Mouse (Mus musculus): Measurements from ENCODE around the gene Oxsr1. TPM values are rescaled to one million over a fixed set of nuclear protein-coding genes. Genes with fewer than 3 reads are reported as not detected.

The Oxsr1 gene
- polyA plus RNA-seq, 1 experiment from 2014 or later: 14.3 TPM

- Histone ChIP-seq H3K9me3 (no peaks in the 10 kb centered on the region), H3K4me1 (peaks cover 5% of the 10 kb centered on the region), H3K36me3 (replicated peaks) (no peaks in the 10 kb centered on the region), H3K27ac (no peak overlapping the region), H3K4me3 (no peak overlapping the region), H3K27me3 (ENCODE audit: poor library complexity, severe bottlenecking) (peaks cover 18% of the 10 kb centered on the region)
- 77% methylated on average over 10 of the region's 10 CpGs for WGBS
- DNase-seq (ENCODE audit: extremely low spot score, low spot score): no peak
These were observed 12.1 kb upstream of the Oxsr1 start for GRCm38 (mm10) chr9:119334324-119334723.

GRCm38 (mm10) chr9:119330186-119330963, 8.1 kb upstream of the Oxsr1 start:
- DNase-seq (ENCODE audit: extremely low spot score, low spot score): no peak
- H3K4me3 ChIP-seq: no peak overlapping the region
- H3K4me1 ChIP-seq: no peaks in the 10 kb centered on the region
- H3K27ac ChIP-seq: no peak overlapping the region
- no peaks in the 10 kb centered on the region for H3K27me3 ChIP-seq (ENCODE audit: poor library complexity, severe bottlenecking)
- WGBS: 93% methylated on average over 15 of the region's 15 CpGs
- no peaks in the 10 kb centered on the region for H3K9me3 ChIP-seq
- H3K36me3 ChIP-seq (replicated peaks): no peaks in the 10 kb centered on the region

GRCm38 (mm10) chr9:119328488-119328887, 6.3 kb upstream of the Oxsr1 start:
- H3K4me1 ChIP-seq: peaks cover 5% of the 10 kb centered on the region
- no peak overlapping the region for H3K4me3 ChIP-seq
- H3K27ac ChIP-seq: no peak overlapping the region
- H3K27me3 ChIP-seq (ENCODE audit: poor library complexity, severe bottlenecking): no peaks in the 10 kb centered on the region
- DNase-seq (ENCODE audit: extremely low spot score, low spot score): no peak
- H3K36me3 ChIP-seq (replicated peaks): no peaks in the 10 kb centered on the region
- H3K9me3 ChIP-seq: no peaks in the 10 kb centered on the region
- WGBS: 85% methylated on average over 3 of the region's 3 CpGs

DNA sequence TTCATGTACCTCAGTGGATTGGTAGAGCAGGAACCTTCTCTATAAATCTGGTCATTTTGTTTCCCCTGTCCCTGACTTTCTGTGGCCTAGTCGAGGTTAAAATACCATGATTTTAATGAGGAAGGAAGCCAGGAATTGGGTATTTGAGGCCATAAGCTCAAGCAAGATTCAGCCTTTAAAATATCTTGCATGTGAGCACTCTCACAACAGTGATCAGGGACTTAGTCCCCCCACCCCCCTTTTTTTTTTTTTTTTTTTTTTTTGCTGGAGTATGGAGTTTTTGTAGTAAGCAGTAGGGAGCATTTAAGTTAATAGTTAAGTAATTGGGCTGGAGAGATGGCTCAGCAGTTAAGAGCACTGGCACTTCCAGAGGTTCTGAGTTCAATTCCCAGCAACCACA, 1.9 kb upstream of the Oxsr1 start:
- WGBS: 88% methylated on average over 1 of the region's 1 CpGs
- no peaks in the 10 kb centered on the region for H3K9me3 ChIP-seq

GRCm38 (mm10) chr9:119323260-119323645, 1.0 kb upstream of the Oxsr1 start:
- H3K36me3 ChIP-seq (replicated peaks): peaks cover 9% of the 10 kb centered on the region
- peak overlapping the region; percentile 99 for H3K27ac ChIP-seq
- H3K4me1 ChIP-seq: peaks cover 35% of the 10 kb centered on the region
- DNase-seq (ENCODE audit: extremely low spot score, low spot score): no peak
- H3K9me3 ChIP-seq: no peaks in the 10 kb centered on the region
- no peaks in the 10 kb centered on the region for H3K27me3 ChIP-seq (ENCODE audit: poor library complexity, severe bottlenecking)
- 13% methylated on average over 9 of the region's 9 CpGs for whole genome bisulfite sequencing
- peak overlapping the region; percentile 98 for H3K4me3 ChIP-seq

More for the DNA sequence above, 1.9 kb upstream of the Oxsr1 start:
- Histone ChIP-seq H3K4me3 (no peak overlapping the region), H3K27ac (no peak overlapping the region), H3K27me3 (ENCODE audit: poor library complexity, severe bottlenecking) (no peaks in the 10 kb centered on the region), H3K4me1 (peaks cover 35% of the 10 kb centered on the region), H3K36me3 (replicated peaks) (peaks cover 4% of the 10 kb centered on the region)
- DNase-seq (ENCODE audit: extremely low spot score, low spot score): no peak

DNA sequence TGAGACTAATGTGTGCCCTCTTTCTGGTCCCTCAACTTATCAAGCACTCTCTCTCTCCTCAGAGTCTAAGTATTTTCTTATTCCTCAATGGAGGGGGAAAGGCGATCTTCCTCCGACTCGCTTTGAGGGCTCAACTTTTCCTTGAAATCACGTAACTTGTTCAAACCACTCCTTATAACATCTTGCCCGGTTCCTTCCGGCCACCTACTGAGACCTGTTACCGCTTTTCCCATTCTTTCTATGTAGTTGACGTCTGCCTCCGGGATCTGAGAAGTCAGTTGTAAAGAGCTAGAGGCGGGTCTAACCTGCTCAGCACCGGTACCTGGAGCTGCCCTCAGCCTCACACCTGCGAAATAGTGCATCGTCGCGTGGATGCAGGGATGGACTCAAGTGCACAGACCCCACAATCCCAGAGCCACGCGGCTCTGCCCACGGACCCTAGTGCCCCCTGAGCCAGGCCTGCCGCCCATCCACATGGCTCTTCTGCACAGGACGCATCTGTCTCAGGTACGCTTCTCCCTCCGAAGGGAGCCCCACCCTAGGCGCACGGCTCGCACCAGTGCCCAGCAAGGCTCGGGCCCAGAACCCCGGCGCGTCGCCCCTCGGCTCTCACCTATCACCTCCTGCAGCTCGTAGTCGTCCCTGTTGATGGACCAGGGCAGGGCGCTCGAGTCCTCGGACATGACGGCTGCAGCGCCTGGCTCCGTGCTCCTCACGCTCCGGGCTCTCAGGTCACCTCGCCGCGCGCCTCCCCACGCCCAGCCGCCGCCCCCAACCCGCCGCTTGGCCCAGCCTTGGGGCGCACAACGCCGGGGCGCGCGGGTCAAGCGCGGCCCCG, 616 bp downstream of the Oxsr1 start:
- under 1% methylated on average over 52 of the region's 59 CpGs for WGBS
- Histone ChIP-seq H3K27ac (peak overlapping the region; percentile 99), H3K4me1 (peaks cover 35% of the 10 kb centered on the region), H3K36me3 (replicated peaks) (peaks cover 11% of the 10 kb centered on the region), H3K4me3 (peak overlapping the region; percentile 98), H3K27me3 (ENCODE audit: poor library complexity, severe bottlenecking) (no peaks in the 10 kb centered on the region), H3K9me3 (no peaks in the 10 kb centered on the region)
- DNase-seq (ENCODE audit: extremely low spot score, low spot score): no peak

DNA sequence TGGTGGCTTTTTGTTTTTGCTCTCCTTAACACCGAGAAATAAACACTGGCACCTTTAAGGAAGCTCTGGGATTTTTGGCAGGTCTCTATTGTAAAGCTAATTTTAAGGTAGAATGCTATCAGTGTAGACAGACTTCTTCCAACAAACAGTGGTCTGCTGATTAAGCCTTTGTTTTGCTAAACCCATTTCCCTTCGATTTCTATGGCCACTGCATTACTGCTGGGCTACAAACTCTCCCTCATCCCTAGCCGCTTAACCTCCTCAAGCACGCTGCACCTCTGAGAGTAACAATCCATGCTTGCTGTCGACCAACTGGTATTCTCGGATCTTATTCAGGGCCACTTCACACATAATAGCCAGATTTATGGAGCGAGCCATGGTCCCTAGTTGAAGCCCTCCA, 1.3 kb downstream of the Oxsr1 start:
- peaks cover 35% of the 10 kb centered on the region for H3K4me1 ChIP-seq
- peak overlapping the region; percentile 98 for H3K4me3 ChIP-seq
- peaks cover 11% of the 10 kb centered on the region for H3K36me3 ChIP-seq (replicated peaks)
- H3K27me3 ChIP-seq (ENCODE audit: poor library complexity, severe bottlenecking): no peaks in the 10 kb centered on the region
- peak overlapping the region; percentile 99 for H3K27ac ChIP-seq
- 12% methylated on average over 7 of the region's 7 CpGs for WGBS
- H3K9me3 ChIP-seq: no peaks in the 10 kb centered on the region
- peak; percentile 25 for DNase-seq (ENCODE audit: extremely low spot score, low spot score)

DNA sequence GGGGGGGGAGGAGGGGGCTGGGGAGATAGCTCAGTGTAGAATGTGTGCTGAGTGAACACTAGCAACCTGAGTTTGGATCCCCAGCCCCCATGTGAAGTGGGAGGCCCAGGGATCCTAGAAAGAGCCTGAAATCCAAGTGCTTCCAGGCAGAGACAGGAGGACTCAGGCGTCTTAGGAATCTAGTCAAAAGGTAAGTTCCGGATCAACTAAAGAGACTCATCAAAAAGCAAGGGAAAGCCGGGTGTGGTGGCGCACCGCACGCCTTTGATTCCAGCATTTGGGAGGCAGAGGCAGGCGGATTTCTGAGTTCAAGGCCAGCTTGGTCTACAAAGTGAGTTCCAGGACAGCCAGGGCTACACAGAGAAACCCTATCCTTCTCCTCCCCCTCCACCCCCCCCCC, 1.8 kb downstream of the Oxsr1 start:
- Histone ChIP-seq H3K4me1 (peaks cover 35% of the 10 kb centered on the region), H3K27me3 (ENCODE audit: poor library complexity, severe bottlenecking) (no peaks in the 10 kb centered on the region), H3K36me3 (replicated peaks) (peaks cover 11% of the 10 kb centered on the region), H3K27ac (no peak overlapping the region), H3K4me3 (peak overlapping the region; percentile 98), H3K9me3 (no peaks in the 10 kb centered on the region)
- no peak for DNase-seq (ENCODE audit: extremely low spot score, low spot score)
- WGBS: 87% methylated on average over 7 of the region's 7 CpGs

DNA sequence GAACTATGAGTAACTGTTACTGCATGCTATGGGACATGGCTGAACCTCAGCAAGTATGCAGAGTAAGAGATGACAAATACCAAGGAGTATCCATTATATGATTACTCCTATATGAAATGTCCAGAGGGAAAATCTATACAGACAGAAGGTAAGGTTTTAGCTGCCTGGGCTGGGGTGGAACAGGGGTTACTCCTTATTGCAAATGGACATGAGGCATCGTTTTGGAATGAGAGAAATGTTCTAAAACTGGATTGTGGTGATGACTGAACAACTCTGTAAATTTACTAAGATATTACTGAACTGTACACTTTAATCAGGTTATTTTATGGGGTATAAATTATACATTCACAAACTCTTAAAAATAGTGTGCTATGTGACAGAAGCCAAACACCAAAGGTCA, 3.3 kb downstream of the Oxsr1 start:
- 96% methylated on average over 1 of the region's 1 CpGs for WGBS
- no peak for DNase-seq (ENCODE audit: extremely low spot score, low spot score)

GRCm38 (mm10) chr9:119313096-119313495, 9.1 kb downstream of the Oxsr1 start:
- no peaks in the 10 kb centered on the region for H3K4me1 ChIP-seq
- no peaks in the 10 kb centered on the region for H3K27me3 ChIP-seq (ENCODE audit: poor library complexity, severe bottlenecking)
- DNase-seq (ENCODE audit: extremely low spot score, low spot score): no peak
- H3K9me3 ChIP-seq: no peaks in the 10 kb centered on the region
- H3K27ac ChIP-seq: no peak overlapping the region
- peaks cover 4% of the 10 kb centered on the region for H3K36me3 ChIP-seq (replicated peaks)
- H3K4me3 ChIP-seq: no peak overlapping the region
- WGBS: 93% methylated on average over 10 of the region's 10 CpGs

More for the DNA sequence above, 3.3 kb downstream of the Oxsr1 start:
- Histone ChIP-seq H3K9me3 (no peaks in the 10 kb centered on the region), H3K27me3 (ENCODE audit: poor library complexity, severe bottlenecking) (no peaks in the 10 kb centered on the region), H3K36me3 (replicated peaks) (peaks cover 11% of the 10 kb centered on the region), H3K27ac (no peak overlapping the region), H3K4me3 (no peak overlapping the region), H3K4me1 (peaks cover 33% of the 10 kb centered on the region)

- DNase-seq (ENCODE audit: extremely low spot score, low spot score): no peak
- 100% methylated on average over 1 of the region's 1 CpGs for WGBS
- Histone ChIP-seq H3K27ac (no peak overlapping the region), H3K36me3 (replicated peaks) (peaks cover 7% of the 10 kb centered on the region), H3K4me1 (no peaks in the 10 kb centered on the region), H3K9me3 (no peaks in the 10 kb centered on the region), H3K27me3 (ENCODE audit: poor library complexity, severe bottlenecking) (no peaks in the 10 kb centered on the region), H3K4me3 (no peak overlapping the region)
These were observed 13.2 kb downstream of the Oxsr1 start for GRCm38 (mm10) chr9:119309067-119309466.

DNA sequence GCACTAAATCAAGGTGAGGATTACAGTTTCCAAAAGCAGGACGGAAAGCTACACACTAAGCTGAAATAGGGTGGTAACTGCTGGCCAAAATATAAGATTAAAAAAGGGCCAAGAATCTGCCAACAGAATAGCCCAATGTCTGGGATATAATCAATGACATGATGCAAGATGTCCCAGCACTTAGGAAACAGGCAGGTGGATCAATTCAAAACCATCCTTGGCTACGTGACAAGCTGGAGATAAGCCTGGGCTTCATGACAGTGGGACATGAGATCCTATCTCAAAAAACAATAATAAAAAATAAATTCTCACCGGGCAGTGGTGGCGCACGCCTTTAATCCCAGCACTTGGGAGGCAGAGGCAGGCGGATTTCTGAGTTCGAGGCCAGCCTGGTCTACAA, 16.4 kb downstream of the Oxsr1 start:
- DNase-seq (ENCODE audit: extremely low spot score, low spot score): no peak
- no peaks in the 10 kb centered on the region for H3K9me3 ChIP-seq
- H3K27ac ChIP-seq: no peak overlapping the region
- H3K36me3 ChIP-seq (replicated peaks): peaks cover 35% of the 10 kb centered on the region
- H3K4me1 ChIP-seq: no peaks in the 10 kb centered on the region
- 95% methylated on average over 7 of the region's 7 CpGs for WGBS
- H3K4me3 ChIP-seq: no peak overlapping the region
- H3K27me3 ChIP-seq (ENCODE audit: poor library complexity, severe bottlenecking): no peaks in the 10 kb centered on the region

DNA sequence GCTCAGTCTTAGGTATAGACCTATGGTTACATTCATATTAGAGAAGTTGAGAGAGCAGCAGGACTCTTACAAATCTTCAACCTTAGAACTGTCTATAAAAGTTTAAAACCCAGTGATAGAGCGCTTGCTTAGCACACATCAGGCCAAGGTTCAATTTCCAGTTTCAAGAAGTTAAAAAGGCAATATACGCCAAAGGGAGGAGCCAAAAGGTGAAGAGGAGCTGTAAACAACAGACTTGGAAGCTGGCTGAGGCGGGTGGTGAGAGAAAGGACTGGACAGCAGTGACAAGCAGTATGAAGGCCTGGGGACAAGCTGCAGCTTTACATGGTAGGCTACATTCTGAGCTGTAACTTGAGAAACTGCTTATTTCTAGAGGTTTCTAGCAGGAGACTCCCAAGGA, 23.7 kb downstream of the Oxsr1 start:
- Histone ChIP-seq H3K4me1 (no peaks in the 10 kb centered on the region), H3K27me3 (ENCODE audit: poor library complexity, severe bottlenecking) (no peaks in the 10 kb centered on the region), H3K4me3 (no peak overlapping the region), H3K27ac (no peak overlapping the region), H3K9me3 (no peaks in the 10 kb centered on the region), H3K36me3 (replicated peaks) (peaks cover 48% of the 10 kb centered on the region)
- 94% methylated on average over 3 of the region's 3 CpGs for WGBS
- DNase-seq (ENCODE audit: extremely low spot score, low spot score): no peak
